Mouse (Mus musculus) kidney, embryonic 14.5 days (tissue): ENCODE measurements around the gene Adgrg1. TPM values are rescaled to one million over a fixed set of nuclear protein-coding genes. Genes with fewer than 3 reads are reported as not detected.
A peak's percentile ranks its signal among the peaks of the same experiment; 100 is the strongest.

Experiments used
- ATAC-seq: fragments of 200-750 bp; cut with Nextera tagmentation; 2 replicates; pipeline ENCODE4 v1.8.0; 2017; ENCODE audit warnings: moderate number of reproducible peaks, mild to moderate bottlenecking, moderate TSS enrichment, moderate library complexity; ENCODE audit not compliant: low FRiP score, low TSS enrichment
- H3K27ac ChIP-seq: fragments of 300-500 bp; sonication (generic); 2 replicates; pipeline ENCODE4 v1.5.1; 2014; ENCODE audit warnings: low read depth, mild to moderate bottlenecking, low read length, moderate library complexity, mixed read lengths
- H3K27me3 ChIP-seq: fragments of 300-500 bp; sonication (generic); 2 replicates; pipeline ENCODE4 v1.6.1; 2014; ENCODE audit warnings: mild to moderate bottlenecking, low read length; ENCODE audit not compliant: control insufficient read depth, insufficient read depth
- H3K36me3 ChIP-seq: fragments of 300-500 bp; sonication (generic); 2 replicates; pipeline ENCODE4 v1.6.1; 2014; ENCODE audit warnings: low read length, mixed read lengths; ENCODE audit not compliant: control insufficient read depth, insufficient read depth
- H3K4me1 ChIP-seq: fragments of 300-500 bp; sonication (generic); 2 replicates; pipeline ENCODE4 v1.6.1; 2014; ENCODE audit warnings: low read length, mixed read lengths; ENCODE audit not compliant: control insufficient read depth, insufficient read depth
- H3K4me2 ChIP-seq: fragments of 300-500 bp; sonication (generic); replicated peaks from 2 replicates; pipeline ENCODE4 v1.6.1; 2014; ENCODE audit warnings: low read depth, mild to moderate bottlenecking, low read length
- H3K4me3 ChIP-seq: fragments of 300-500 bp; sonication (generic); 2 replicates; pipeline ENCODE4 v1.5.1; 2014; ENCODE audit warnings: mild to moderate bottlenecking, low read length
- H3K9ac ChIP-seq: fragments of 300-500 bp; sonication (generic); 2 replicates; pipeline ENCODE4 v1.6.1; 2014; ENCODE audit warnings: low read depth, mild to moderate bottlenecking, low read length, moderate library complexity
- H3K9me3 ChIP-seq: fragments of 300-500 bp; sonication (generic); 2 replicates; pipeline ENCODE4 v1.6.1; 2016; ENCODE audit warnings: low read length; ENCODE audit not compliant: control insufficient read depth
- WGBS: fragments of 180-500 bp; shearing (Covaris S2); extraction: QIAGEN DNeasy Blood & Tissue Kit; methylation state at CpG from one replicate; pipeline ENCODE4 v1.1.7; 2014; 5-methylcytosine and 5-hydroxymethylcytosine counted together
- polyA plus RNA-seq: library from polyadenylated mRNA; unstranded; fragments of >200 nt; fragmentation: Nextera tagmentation; extraction: Ambion mirVana; gene quantifications from 2 replicates; pipeline ENCODE4 v1.2.1, GENCODE M21; 2014

The Adgrg1 gene
- polyA plus RNA-seq, 1 experiment from 2014 or later = 31.3 TPM

DNA sequence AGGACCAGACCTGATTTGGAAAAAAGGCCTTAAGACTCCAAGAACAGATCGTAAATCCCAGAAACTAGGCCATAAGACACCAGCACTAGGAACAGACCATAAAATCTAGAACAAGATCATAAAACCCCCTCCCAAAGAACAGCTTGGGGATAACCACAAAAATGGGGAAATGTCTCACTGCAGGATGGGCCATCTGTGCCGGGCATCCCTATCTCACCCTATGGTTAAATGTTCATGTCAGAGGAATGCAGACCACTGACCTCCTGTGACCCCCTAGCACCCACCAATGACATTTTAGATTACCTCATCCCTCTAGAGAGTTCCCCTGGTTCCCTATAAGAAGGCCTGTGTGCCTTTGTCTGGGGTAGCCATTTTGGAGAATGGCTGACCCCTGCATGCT is 75.1 kb downstream of the Adgrg1 start:
- WGBS = 71% methylated on average over 2 of the region's 2 CpGs
- Histone ChIP-seq H3K27me3 (no peaks in the 10 kb centered on the region; the same call in 1 of the 2 replicates), H3K9ac (no peak overlapping the region), H3K4me3 (no peak overlapping the region), H3K36me3 (no peaks in the 10 kb centered on the region), H3K4me2 (no peak overlapping the region), H3K9me3 (no peaks in the 10 kb centered on the region), H3K27ac (no peak overlapping the region), H3K4me1 (no peaks in the 10 kb centered on the region)
- ATAC-seq = no peak

DNA sequence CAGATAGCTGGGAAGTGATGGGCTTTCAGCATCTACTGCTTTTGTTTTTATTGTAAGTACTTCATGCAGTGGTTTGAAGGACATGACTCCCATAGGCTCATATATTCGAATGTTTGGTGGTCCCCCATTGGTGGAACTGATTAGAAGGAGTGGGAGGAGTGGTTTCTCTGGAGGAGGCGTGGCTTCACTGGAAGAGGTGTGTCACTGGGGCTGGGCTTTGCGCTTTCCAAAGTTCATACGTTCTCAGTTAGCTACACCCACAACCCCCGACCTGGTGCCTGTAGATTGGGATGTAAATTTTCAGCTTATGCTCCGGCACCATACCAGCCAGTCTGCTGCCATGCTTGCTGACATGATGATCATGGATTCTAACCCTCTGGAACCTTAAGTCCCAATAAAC is 79.9 kb downstream of the Adgrg1 start:
- H3K4me1 ChIP-seq = no peaks in the 10 kb centered on the region
- no peak overlapping the region for H3K4me3 ChIP-seq
- H3K4me2 ChIP-seq = no peak overlapping the region
- no peak overlapping the region for H3K9ac ChIP-seq
- no peak for ATAC-seq
- no peaks in the 10 kb centered on the region for H3K36me3 ChIP-seq
- H3K9me3 ChIP-seq = no peaks in the 10 kb centered on the region
- no peaks in the 10 kb centered on the region for H3K27me3 ChIP-seq
- no peak overlapping the region for H3K27ac ChIP-seq
- WGBS = 57% methylated on average over 6 of the region's 6 CpGs

- Histone ChIP-seq H3K4me1 (no peaks in the 10 kb centered on the region), H3K4me3 (no peak within 1 kb of the TSS), H3K9me3 (no peaks in the 10 kb centered on the region), H3K27ac (no peak within 1 kb of the TSS), H3K4me2 (no peak within 1 kb of the TSS), H3K9ac (no peak within 1 kb of the TSS), H3K27me3 (no peaks in the 10 kb centered on the region), H3K36me3 (no peaks in the 10 kb centered on the region)
- ATAC-seq = peak; percentile 52; the same call in 1 of the 2 replicates
- WGBS = 26% methylated on average over 2 of the region's 2 CpGs
Observed at GRCm38 (mm10) chr8:95054927-95055510, 80.5 kb downstream of the Adgrg1 start, which contains the start of gene Drc7. Gene Drc7, plus strand, starts transcription at chr8:95055103.

GRCm38 (mm10) chr8:95056414-95056813 is 81.9 kb downstream of the Adgrg1 start:
- no peaks in the 10 kb centered on the region for H3K27me3 ChIP-seq
- no peak overlapping the region for H3K4me2 ChIP-seq
- no peak overlapping the region for H3K4me3 ChIP-seq
- WGBS = 77% methylated on average over 5 of the region's 5 CpGs
- H3K4me1 ChIP-seq = no peaks in the 10 kb centered on the region
- no peaks in the 10 kb centered on the region for H3K9me3 ChIP-seq
- H3K9ac ChIP-seq = no peak overlapping the region
- H3K27ac ChIP-seq = no peak overlapping the region
- no peak for ATAC-seq
- no peaks in the 10 kb centered on the region for H3K36me3 ChIP-seq

- H3K4me1 ChIP-seq = no peaks in the 10 kb centered on the region
- H3K9me3 ChIP-seq = no peaks in the 10 kb centered on the region
- 72% methylated on average over 6 of the region's 6 CpGs for WGBS
- H3K4me3 ChIP-seq = no peak overlapping the region
- H3K9ac ChIP-seq = no peak overlapping the region
- no peaks in the 10 kb centered on the region for H3K36me3 ChIP-seq
- no peaks in the 10 kb centered on the region for H3K27me3 ChIP-seq
- no peak overlapping the region for H3K27ac ChIP-seq
- no peak overlapping the region for H3K4me2 ChIP-seq
- ATAC-seq = no peak
Observed at GRCm38 (mm10) chr8:95058661-95059060, 84.1 kb downstream of the Adgrg1 start.

GRCm38 (mm10) chr8:95059812-95060533 is 85.4 kb downstream of the Adgrg1 start:
- no peak for ATAC-seq
- 62% methylated on average over 6 of the region's 6 CpGs for WGBS
- no peak overlapping the region for H3K27ac ChIP-seq
- H3K4me1 ChIP-seq = no peaks in the 10 kb centered on the region
- H3K4me3 ChIP-seq = no peak overlapping the region
- H3K4me2 ChIP-seq = no peak overlapping the region
- no peaks in the 10 kb centered on the region for H3K36me3 ChIP-seq
- no peaks in the 10 kb centered on the region for H3K9me3 ChIP-seq
- no peaks in the 10 kb centered on the region for H3K27me3 ChIP-seq
- no peak overlapping the region for H3K9ac ChIP-seq

Other genes starting within 250 kb of the Adgrg1 start
- not detected in 2 replicates for gene Ccl22, start 229.2 kb upstream of the Adgrg1 start, polyA plus RNA-seq
- gene Cx3cl1, start 202.7 kb upstream of the Adgrg1 start, polyA plus RNA-seq = 4.2 and 7.4 TPM in 2 replicates
- gene Ccl17, start 164.3 kb upstream of the Adgrg1 start, polyA plus RNA-seq = not detected in 2 replicates
- gene Coq9, start 136.4 kb upstream of the Adgrg1 start, polyA plus RNA-seq = 59.8 and 71.9 TPM in 2 replicates
- gene Ciapin1, start 136.4 kb upstream of the Adgrg1 start, polyA plus RNA-seq = 101 and 102 TPM in 2 replicates
- gene Polr2c, start 117.3 kb upstream of the Adgrg1 start, polyA plus RNA-seq = 183 and 185 TPM in 2 replicates
- 14.6 and 20.6 TPM in 2 replicates for gene Dok4, start 98.4 kb upstream of the Adgrg1 start, polyA plus RNA-seq
- gene Ccdc102a, start 56.7 kb upstream of the Adgrg1 start, polyA plus RNA-seq = 24.2 and 29.4 TPM in 2 replicates
- gene Adgrg5, start 51.1 kb upstream of the Adgrg1 start, polyA plus RNA-seq = not detected in 2 replicates
- 2.9 and 3.8 TPM in 2 replicates for gene Adgrg3, start 42.9 kb downstream of the Adgrg1 start, polyA plus RNA-seq
- gene Drc7, start 80.4 kb downstream of the Adgrg1 start, polyA plus RNA-seq = not detected in 2 replicates
- gene Katnb1, start 106.4 kb downstream of the Adgrg1 start, polyA plus RNA-seq = 18.2 and 32.4 TPM in 2 replicates
- 13.5 and 19.8 TPM in 2 replicates for gene Kifc3, start 228.1 kb downstream of the Adgrg1 start, polyA plus RNA-seq